Mouse (Mus musculus) limb, embryonic 14.5 days (tissue): Measurements from ENCODE around the gene Add2. TPM values are rescaled to one million over a fixed set of nuclear protein-coding genes. Genes with fewer than 3 reads are reported as not detected.

Source experiments
- ATAC-seq: fragments of 200-750 bp; cut with Nextera tagmentation; 2 replicates; pipeline ENCODE4 v1.8.0; 2017; ENCODE audit warnings: low read depth, moderate number of reproducible peaks, moderate TSS enrichment; ENCODE audit not compliant: low FRiP score
- DNase-seq: peaks from one replicate; pipeline ENCODE4 v3.0.0-alpha.2; 2015; ENCODE audit warnings: low spot score
- H3K27ac ChIP-seq: fragments of 300-500 bp; sonication (generic); replicated peaks from 2 replicates; pipeline ENCODE4 v1.5.1; 2014; ENCODE audit warnings: low read depth, mild to moderate bottlenecking, low read length, moderate library complexity, mixed read lengths
- H3K27me3 ChIP-seq: fragments of 300-500 bp; sonication (generic); 2 replicates; pipeline ENCODE4 v1.6.1; 2014; ENCODE audit warnings: low read length, mixed read lengths; ENCODE audit not compliant: control insufficient read depth, insufficient read depth
- H3K36me3 ChIP-seq: fragments of 300-500 bp; sonication (generic); 2 replicates; pipeline ENCODE4 v1.6.1; 2014; ENCODE audit warnings: mild to moderate bottlenecking, low read length, moderate library complexity, mixed read lengths; ENCODE audit not compliant: control insufficient read depth, insufficient read depth
- H3K4me1 ChIP-seq: fragments of 300-500 bp; sonication (generic); 2 replicates; pipeline ENCODE4 v1.6.1; 2014; ENCODE audit warnings: antibody characterized with exemption, low read length, mixed read lengths; ENCODE audit not compliant: control insufficient read depth, insufficient read depth
- H3K4me2 ChIP-seq: fragments of 300-500 bp; sonication (generic); replicated peaks from 2 replicates; pipeline ENCODE4 v1.6.1; 2014; ENCODE audit warnings: low read depth, mild to moderate bottlenecking, low read length, moderate library complexity; ENCODE audit not compliant: severe bottlenecking
- H3K4me3 ChIP-seq: fragments of 300-500 bp; sonication (generic); replicated peaks from 2 replicates; pipeline ENCODE4 v1.5.1; 2014; ENCODE audit warnings: low read length
- H3K9ac ChIP-seq: fragments of 300-500 bp; sonication (generic); 2 replicates; pipeline ENCODE4 v1.6.1; 2014; ENCODE audit warnings: mild to moderate bottlenecking, low read depth, low read length, moderate library complexity; ENCODE audit not compliant: severe bottlenecking
- H3K9me3 ChIP-seq: fragments of 300-500 bp; sonication (generic); 2 replicates; pipeline ENCODE4 v1.6.1; 2016; ENCODE audit warnings: low read length; ENCODE audit not compliant: control insufficient read depth
- POLR2A ChIP-seq: fragments of 200-500 bp; IDR thresholded peaks from 2 replicates; pipeline ENCODE4 v1.8.0; 2012; ENCODE audit warnings: inconsistent platforms, mild to moderate bottlenecking, moderate library complexity, borderline replicate concordance; ENCODE audit not compliant: insufficient read depth, insufficient read length; ENCODE audit errors: extremely low read depth
- WGBS: fragments of 180-500 bp; shearing (Covaris S2); extraction: QIAGEN DNeasy Blood & Tissue Kit; methylation state at CpG from one replicate; pipeline ENCODE4 v1.1.7; 2014; 5-methylcytosine and 5-hydroxymethylcytosine counted together
- polyA plus RNA-seq, 2 experiments: library from polyadenylated mRNA; depleted of rRNA in 1 of 2; stranded (reverse) in 1 of 2; unstranded in 1 of 2; fragments of >200 nt; fragmentation: Nextera tagmentation in 1 of 2; extraction: Ambion mirVana in 1 of 2; gene quantifications; 2 replicates each; pipeline versions ENCODE4 v1.2.1 to v1.2.3; 2012 to 2014

Add2 gene
- polyA plus RNA-seq, 2 experiments = 1.4 to 2.6 TPM

GRCm38 (mm10) chr6:86016793-86017350 lies 11.6 kb upstream of the Add2 start:
- H3K27me3 ChIP-seq = no peaks in the 10 kb centered on the region
- H3K9me3 ChIP-seq = no peaks in the 10 kb centered on the region
- H3K4me3 ChIP-seq = no peak overlapping the region
- H3K4me2 ChIP-seq = no peak overlapping the region
- H3K4me1 ChIP-seq = no peaks in the 10 kb centered on the region
- 80% methylated on average over 22 of the region's 23 CpGs for WGBS
- no peaks in the 10 kb centered on the region for H3K36me3 ChIP-seq
- TF ChIP-seq POLR2A = no peak
- H3K27ac ChIP-seq = no peak overlapping the region
- DNase-seq = no peak
- no peak overlapping the region for H3K9ac ChIP-seq
- no peak for ATAC-seq

DNA sequence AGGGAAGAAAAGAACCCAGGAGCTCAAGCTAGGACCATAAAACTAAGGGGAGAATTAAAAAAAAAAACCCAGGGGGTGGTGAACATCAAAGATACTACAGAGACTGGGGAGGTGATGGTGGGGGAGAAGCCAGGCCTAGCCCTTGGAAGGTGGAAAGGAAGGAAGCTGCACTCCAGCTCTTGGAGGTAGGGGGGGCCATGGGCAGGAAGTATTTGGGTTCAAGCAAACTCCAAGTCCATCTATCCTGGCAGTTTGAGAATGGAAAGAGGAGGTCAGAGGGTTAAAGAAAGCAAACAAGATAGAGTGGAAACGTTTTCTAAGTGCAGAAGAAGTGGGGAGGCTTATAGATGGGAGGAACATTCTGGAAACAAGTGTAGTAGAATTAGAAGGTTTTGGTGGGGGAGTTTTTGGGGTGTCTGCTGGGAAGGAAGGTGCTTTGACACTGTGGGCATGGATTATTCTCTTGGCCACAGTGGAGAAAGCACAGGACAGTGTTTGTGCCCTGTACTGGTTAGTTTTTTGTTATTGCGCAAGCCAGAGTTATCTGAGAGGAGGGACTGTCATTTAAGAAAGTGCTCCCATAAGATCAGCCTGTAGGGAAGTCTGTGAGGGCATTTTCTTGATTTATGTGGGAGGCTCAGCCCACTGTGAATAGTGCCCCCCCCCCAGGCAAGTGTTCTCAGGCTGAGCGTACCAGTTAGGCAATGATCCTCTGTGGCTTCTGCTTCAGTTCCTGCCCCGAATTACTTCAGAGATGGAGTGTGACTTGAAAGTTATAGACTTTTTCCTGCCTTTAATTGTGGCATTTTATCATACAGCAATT lies 8.9 kb upstream of the Add2 start:
- Histone ChIP-seq H3K27ac (no peak overlapping the region), H3K36me3 (no peaks in the 10 kb centered on the region), H3K9me3 (no peaks in the 10 kb centered on the region), H3K9ac (no peak overlapping the region), H3K4me3 (no peak overlapping the region), H3K4me2 (no peak overlapping the region), H3K4me1 (no peaks in the 10 kb centered on the region), H3K27me3 (no peaks in the 10 kb centered on the region)
- ATAC-seq = no peak
- no peak for TF ChIP-seq POLR2A
- WGBS = 59% methylated on average over 4 of the region's 4 CpGs
- DNase-seq = no peak

DNA sequence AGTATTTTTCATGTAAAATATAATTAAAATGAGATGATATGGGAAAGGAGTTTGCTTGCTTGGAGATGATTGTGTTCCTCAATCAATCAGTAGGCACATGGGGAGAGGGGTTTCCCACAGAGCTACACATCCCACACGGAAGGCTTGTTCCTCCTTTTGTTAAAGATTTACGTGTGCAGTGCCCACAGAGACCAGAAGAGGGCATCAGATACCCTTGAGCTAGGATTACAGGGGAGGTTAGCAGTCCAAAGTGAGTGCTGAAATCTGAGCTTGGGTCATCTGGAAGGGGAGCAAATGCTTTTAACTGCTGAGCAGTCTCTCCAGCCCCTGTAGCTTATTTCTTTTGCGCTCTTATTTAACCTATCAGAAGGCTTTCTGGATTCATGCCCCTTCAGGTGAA lies 7.5 kb upstream of the Add2 start:
- 21% methylated on average over 3 of the region's 3 CpGs for WGBS
- no peaks in the 10 kb centered on the region for H3K9me3 ChIP-seq
- no peak overlapping the region for H3K27ac ChIP-seq
- TF ChIP-seq POLR2A = no peak
- H3K4me1 ChIP-seq = no peaks in the 10 kb centered on the region
- H3K4me3 ChIP-seq = no peak overlapping the region
- H3K27me3 ChIP-seq = no peaks in the 10 kb centered on the region
- no peak overlapping the region for H3K9ac ChIP-seq
- no peaks in the 10 kb centered on the region for H3K36me3 ChIP-seq
- no peak overlapping the region for H3K4me2 ChIP-seq
- no peak for ATAC-seq
- no peak for DNase-seq

DNA sequence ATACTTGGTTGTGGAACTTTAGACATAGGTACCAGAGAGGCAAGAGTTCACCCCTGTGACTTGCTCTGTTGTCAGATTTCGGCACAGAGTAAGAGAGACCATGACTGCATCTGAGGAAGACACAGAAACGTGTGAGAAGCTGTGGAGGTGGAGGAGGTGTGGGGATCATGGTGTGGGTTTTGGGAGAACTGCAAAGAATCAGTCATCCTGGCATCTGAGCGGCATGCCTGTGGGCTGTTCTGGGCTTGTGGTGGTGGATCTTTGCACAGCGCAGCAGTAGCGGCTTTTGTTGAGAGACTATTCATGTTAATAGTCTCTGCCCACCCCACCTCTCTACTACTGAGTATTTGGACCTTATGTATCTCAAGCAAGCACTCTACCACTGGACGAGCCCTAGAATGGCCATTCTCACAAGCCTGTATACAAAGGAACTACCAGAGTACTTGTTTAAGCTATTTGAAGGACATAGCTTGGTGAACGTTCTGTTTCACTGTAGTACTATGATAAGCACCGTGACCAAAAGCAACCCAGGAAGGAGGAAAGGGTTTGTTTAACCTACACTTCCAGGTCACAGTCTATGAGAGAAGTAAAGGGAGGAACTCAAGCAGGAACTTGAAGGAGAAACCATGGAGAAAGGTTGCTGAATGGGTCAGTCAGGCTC lies 1.7 kb upstream of the Add2 start:
- no peaks in the 10 kb centered on the region for H3K4me1 ChIP-seq

GRCm38 (mm10) chr6:86028150-86028549 lies 331 bp upstream of the Add2 start:
- WGBS = 63% methylated on average over 2 of the region's 2 CpGs
- H3K27ac ChIP-seq = no peak overlapping the region
- peak overlapping the region; percentile 91 for H3K4me2 ChIP-seq
- ATAC-seq = no peak
- H3K4me1 ChIP-seq = no peaks in the 10 kb centered on the region
- peaks cover 16% of the 10 kb centered on the region for H3K27me3 ChIP-seq
- H3K9me3 ChIP-seq = no peaks in the 10 kb centered on the region
- peak overlapping the region; percentile 62; the same call in 1 of the 2 replicates for H3K9ac ChIP-seq
- DNase-seq = no peak
- H3K4me3 ChIP-seq = peak overlapping the region; percentile 50
- no peak for TF ChIP-seq POLR2A
- H3K36me3 ChIP-seq = no peaks in the 10 kb centered on the region

More for the DNA sequence above, 1.7 kb upstream of the Add2 start:
- 91% methylated on average over 8 of the region's 8 CpGs for WGBS
- H3K27me3 ChIP-seq = peaks cover 16% of the 10 kb centered on the region
- no peak overlapping the region for H3K27ac ChIP-seq
- TF ChIP-seq POLR2A = no peak
- DNase-seq (no peak), ATAC-seq (no peak)
- H3K4me2 ChIP-seq = no peak overlapping the region
- H3K9ac ChIP-seq = no peak overlapping the region
- no peaks in the 10 kb centered on the region for H3K9me3 ChIP-seq
- no peak overlapping the region for H3K4me3 ChIP-seq
- no peaks in the 10 kb centered on the region for H3K36me3 ChIP-seq
